Mouse (Mus musculus): Measurements from ENCODE around the gene Taf6l. TPM values are rescaled to one million over a fixed set of nuclear protein-coding genes. Genes with fewer than 3 reads are reported as not detected.

The Taf6l gene
- polyA plus RNA-seq, 1 experiment from 2014 or later = 30.5 TPM

GRCm38 (mm10) chr19:8756635-8757387 lies 29.4 kb downstream of the Taf6l start, which contains the start of gene Nxf1:
Nxf1 (plus strand) TSS chr19:8757073.
- peaks cover 20% of the 10 kb centered on the region for H3K4me1 ChIP-seq
- H3K4me2 ChIP-seq = peak within 1 kb of the TSS; percentile 66
- no peaks in the 10 kb centered on the region for H3K27me3 ChIP-seq
- peak within 1 kb of the TSS; percentile 87 for H3K27ac ChIP-seq
- WGBS = under 1% methylated on average over 74 of the region's 75 CpGs
- no peaks in the 10 kb centered on the region for H3K9me3 ChIP-seq
- ATAC-seq (ENCODE audit: borderline replicate concordance, extremely low read depth, low FRiP score, low TSS enrichment) = peak; percentile 95
- peak within 1 kb of the TSS; percentile 83 for H3K9ac ChIP-seq
- peaks cover 33% of the 10 kb centered on the region for H3K36me3 ChIP-seq
- H3K4me3 ChIP-seq = peak within 1 kb of the TSS; percentile 67

- peak overlapping the region; percentile 67 for H3K4me3 ChIP-seq
- no peak overlapping the region for H3K9ac ChIP-seq
- no peak for ATAC-seq (ENCODE audit: borderline replicate concordance, extremely low read depth, low FRiP score, low TSS enrichment)
- H3K9me3 ChIP-seq = no peaks in the 10 kb centered on the region
- H3K36me3 ChIP-seq = peaks cover 44% of the 10 kb centered on the region
- H3K27ac ChIP-seq = no peak overlapping the region
- 51% methylated on average over 3 of the region's 3 CpGs for WGBS
- H3K4me1 ChIP-seq = peaks cover 20% of the 10 kb centered on the region
- no peaks in the 10 kb centered on the region for H3K27me3 ChIP-seq
- peak overlapping the region; percentile 60 for H3K4me2 ChIP-seq
Observed at GRCm38 (mm10) chr19:8755652-8756051, 30.6 kb downstream of the Taf6l start.

GRCm38 (mm10) chr19:8747368-8747767 lies 38.8 kb downstream of the Taf6l start:
- 62% methylated on average over 2 of the region's 2 CpGs for WGBS
- H3K4me3 ChIP-seq = no peak overlapping the region
- H3K4me1 ChIP-seq = peaks cover 10% of the 10 kb centered on the region
- no peaks in the 10 kb centered on the region for H3K27me3 ChIP-seq
- no peak overlapping the region for H3K27ac ChIP-seq
- ATAC-seq (ENCODE audit: borderline replicate concordance, extremely low read depth, low FRiP score, low TSS enrichment) = no peak
- no peaks in the 10 kb centered on the region for H3K9me3 ChIP-seq
- H3K36me3 ChIP-seq = peaks cover 96% of the 10 kb centered on the region
- no peak overlapping the region for H3K4me2 ChIP-seq
- H3K9ac ChIP-seq = no peak overlapping the region

GRCm38 (mm10) chr19:8745382-8745781 lies 40.8 kb downstream of the Taf6l start:
- H3K27me3 ChIP-seq = no peaks in the 10 kb centered on the region
- no peak overlapping the region for H3K4me3 ChIP-seq
- H3K27ac ChIP-seq = no peak overlapping the region
- peaks cover 19% of the 10 kb centered on the region for H3K4me1 ChIP-seq
- no peak overlapping the region for H3K4me2 ChIP-seq
- H3K36me3 ChIP-seq = peaks cover 80% of the 10 kb centered on the region
- no peaks in the 10 kb centered on the region for H3K9me3 ChIP-seq
- WGBS = 94% methylated on average over 1 of the region's 1 CpGs
- H3K9ac ChIP-seq = no peak overlapping the region
- ATAC-seq (ENCODE audit: borderline replicate concordance, extremely low read depth, low FRiP score, low TSS enrichment) = no peak

- Histone ChIP-seq H3K4me2 (peak overlapping the region; percentile 84), H3K27ac (peak overlapping the region; percentile 98), H3K4me3 (peak overlapping the region; percentile 66), H3K36me3 (peaks cover 78% of the 10 kb centered on the region), H3K4me1 (peaks cover 21% of the 10 kb centered on the region), H3K9ac (peak overlapping the region; percentile 77), H3K9me3 (no peaks in the 10 kb centered on the region), H3K27me3 (no peaks in the 10 kb centered on the region)
- WGBS = 9% methylated on average over 14 of the region's 14 CpGs
- ATAC-seq (ENCODE audit: borderline replicate concordance, extremely low read depth, low FRiP score, low TSS enrichment) = no peak
Observed at GRCm38 (mm10) chr19:8742176-8742575, 44.0 kb downstream of the Taf6l start.

- no peaks in the 10 kb centered on the region for H3K27me3 ChIP-seq
Observed at GRCm38 (mm10) chr19:8741243-8741869, 44.9 kb downstream of the Taf6l start, which contains the start of gene Stx5a. Stx5a (plus strand) TSS chr19:8741413.

DNA sequence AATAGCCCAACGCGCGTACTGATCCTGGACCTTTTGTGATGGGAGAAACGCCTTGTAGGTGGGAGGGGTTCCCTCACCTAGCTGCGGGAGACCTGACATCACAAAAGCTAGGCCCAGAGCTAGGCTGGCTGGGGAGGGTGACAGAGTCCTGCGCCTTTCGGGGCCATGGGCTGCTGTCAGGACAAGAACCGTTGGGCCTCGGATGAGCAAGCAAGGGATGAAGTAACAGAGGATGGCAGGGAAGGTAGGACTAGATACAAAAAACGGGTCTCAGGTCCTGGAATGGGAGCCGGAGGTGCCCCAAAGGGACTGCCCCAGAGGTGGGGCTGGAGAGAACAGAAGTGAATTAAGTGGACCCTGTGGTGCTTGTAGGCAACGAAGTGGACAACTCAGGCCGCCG lies 45.6 kb downstream of the Taf6l start, which contains the start of gene 1700092M07Rik:
Gene 1700092M07Rik (plus strand): TSS at position 116 of the 400 bp plus-strand sequence.
- ATAC-seq (ENCODE audit: borderline replicate concordance, extremely low read depth, low FRiP score, low TSS enrichment) = no peak
- Histone ChIP-seq H3K9ac (peak within 1 kb of the TSS; percentile 77), H3K4me3 (peak within 1 kb of the TSS; percentile 66), H3K9me3 (no peaks in the 10 kb centered on the region), H3K4me2 (peak within 1 kb of the TSS; percentile 84), H3K27ac (peak within 1 kb of the TSS; percentile 98), H3K36me3 (peaks cover 62% of the 10 kb centered on the region), H3K4me1 (peaks cover 29% of the 10 kb centered on the region), H3K27me3 (no peaks in the 10 kb centered on the region)
- WGBS = 62% methylated on average over 14 of the region's 14 CpGs

More at GRCm38 (mm10) chr19:8741243-8741869, 44.9 kb downstream of the Taf6l start, which contains the start of gene Stx5a:
- peaks cover 70% of the 10 kb centered on the region for H3K36me3 ChIP-seq
- ATAC-seq (ENCODE audit: borderline replicate concordance, extremely low read depth, low FRiP score, low TSS enrichment) = peak; percentile 98
- H3K4me3 ChIP-seq = peak within 1 kb of the TSS; percentile 66
- no peaks in the 10 kb centered on the region for H3K9me3 ChIP-seq
- peaks cover 29% of the 10 kb centered on the region for H3K4me1 ChIP-seq
- H3K9ac ChIP-seq = peak within 1 kb of the TSS; percentile 77
- WGBS = under 1% methylated on average over 36 of the region's 36 CpGs
- H3K4me2 ChIP-seq = peak within 1 kb of the TSS; percentile 84
- peak within 1 kb of the TSS; percentile 98 for H3K27ac ChIP-seq

DNA sequence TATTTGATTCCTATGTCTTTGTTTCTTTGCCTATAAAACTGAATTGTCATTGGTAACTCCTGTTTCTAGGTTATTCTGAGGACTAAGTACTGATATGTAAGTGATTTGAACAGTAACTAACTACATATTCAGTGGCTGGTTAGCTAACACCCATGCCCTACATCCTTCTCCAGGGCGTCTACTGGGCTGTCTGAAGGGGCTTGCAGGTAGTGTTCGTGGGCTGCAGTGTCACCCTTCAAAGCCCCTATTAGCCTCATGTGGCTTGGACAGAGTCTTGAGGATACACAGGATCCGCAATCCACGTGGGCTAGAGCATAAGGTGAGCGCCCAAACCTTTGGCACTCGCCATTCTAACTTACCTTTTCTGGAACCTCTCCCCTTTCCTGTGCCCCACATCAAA lies 46.6 kb downstream of the Taf6l start:
- peaks cover 52% of the 10 kb centered on the region for H3K36me3 ChIP-seq
- no peaks in the 10 kb centered on the region for H3K9me3 ChIP-seq

GRCm38 (mm10) chr19:8738911-8739310 lies 47.3 kb downstream of the Taf6l start:
- H3K4me1 ChIP-seq = peaks cover 33% of the 10 kb centered on the region
- H3K4me3 ChIP-seq = no peak overlapping the region
- ATAC-seq (ENCODE audit: borderline replicate concordance, extremely low read depth, low FRiP score, low TSS enrichment) = no peak
- 84% methylated on average over 7 of the region's 7 CpGs for WGBS
- H3K4me2 ChIP-seq = no peak overlapping the region
- H3K27me3 ChIP-seq = no peaks in the 10 kb centered on the region
- no peaks in the 10 kb centered on the region for H3K9me3 ChIP-seq
- no peak overlapping the region for H3K27ac ChIP-seq
- no peak overlapping the region for H3K9ac ChIP-seq
- H3K36me3 ChIP-seq = peaks cover 45% of the 10 kb centered on the region

More for the DNA sequence above, 46.6 kb downstream of the Taf6l start:
- H3K27ac ChIP-seq = no peak overlapping the region
- no peak overlapping the region for H3K9ac ChIP-seq
- no peak overlapping the region for H3K4me2 ChIP-seq
- no peaks in the 10 kb centered on the region for H3K27me3 ChIP-seq
- WGBS = 89% methylated on average over 6 of the region's 6 CpGs
- ATAC-seq (ENCODE audit: borderline replicate concordance, extremely low read depth, low FRiP score, low TSS enrichment) = no peak
- no peak overlapping the region for H3K4me3 ChIP-seq
- peaks cover 33% of the 10 kb centered on the region for H3K4me1 ChIP-seq

DNA sequence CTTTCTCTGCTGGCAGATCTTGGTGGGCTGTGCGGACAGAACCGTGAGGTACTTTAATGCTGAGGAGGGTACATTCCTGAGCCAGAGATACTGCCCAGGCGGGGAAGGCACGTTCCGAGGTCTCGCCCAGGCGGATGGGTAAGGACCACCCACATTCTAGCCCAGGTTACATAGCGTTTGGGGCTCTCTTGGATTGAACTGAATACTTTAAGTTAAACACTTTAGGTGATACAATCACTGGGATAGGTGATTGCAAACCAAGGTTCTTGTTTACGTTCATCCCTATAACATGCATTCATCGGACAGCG lies 50.1 kb downstream of the Taf6l start:
- H3K27ac ChIP-seq = peak overlapping the region; percentile 48
- H3K4me3 ChIP-seq = peak overlapping the region; percentile 97
- no peaks in the 10 kb centered on the region for H3K27me3 ChIP-seq
- H3K9ac ChIP-seq = peak overlapping the region; percentile 82
- peaks cover 32% of the 10 kb centered on the region for H3K36me3 ChIP-seq
- ATAC-seq (ENCODE audit: borderline replicate concordance, extremely low read depth, low FRiP score, low TSS enrichment) = peak; percentile 43; the same call in 1 of the 2 replicates
- H3K4me2 ChIP-seq = peak overlapping the region; percentile 90
- H3K9me3 ChIP-seq = no peaks in the 10 kb centered on the region
- peaks cover 21% of the 10 kb centered on the region for H3K4me1 ChIP-seq
- 2% methylated on average over 11 of the region's 11 CpGs for WGBS

DNA sequence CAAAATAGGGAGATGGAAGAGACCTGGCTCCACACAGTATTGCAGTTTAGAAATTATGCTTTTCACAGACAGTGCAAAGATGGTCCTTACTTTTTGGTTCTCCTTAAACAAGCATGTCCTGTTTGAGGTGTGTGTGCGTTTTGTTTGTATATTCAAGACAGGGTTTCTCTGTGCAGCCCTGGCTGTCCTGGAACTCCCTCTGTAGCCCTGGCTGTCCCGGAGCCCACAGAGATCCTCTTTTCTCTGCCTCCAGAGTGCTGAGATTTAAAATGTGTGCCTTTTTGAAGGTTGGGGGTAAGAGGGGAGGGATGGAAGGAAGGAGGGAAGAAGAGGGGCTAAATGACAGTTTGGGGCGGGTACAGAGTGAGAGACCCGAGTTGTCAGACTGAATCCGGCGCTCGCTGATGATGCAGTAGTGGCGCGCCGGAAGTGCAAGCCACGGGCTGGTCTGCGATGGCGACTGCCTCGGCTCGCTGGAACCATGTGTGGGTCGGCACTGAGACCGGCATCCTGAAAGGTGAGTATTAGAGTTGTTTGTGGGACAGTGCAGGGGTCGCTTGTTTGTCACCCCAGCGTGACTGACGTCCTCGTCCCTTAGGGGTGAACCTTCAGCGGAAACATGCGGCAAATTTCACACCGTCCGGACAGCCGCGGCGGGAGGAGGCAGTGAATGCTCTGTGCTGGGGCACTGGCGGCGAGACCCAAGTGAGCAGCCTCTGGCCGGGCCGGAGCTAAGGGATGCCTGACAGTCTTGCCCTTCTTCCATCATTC lies 50.6 kb downstream of the Taf6l start, which contains the start of gene Wdr74:
Gene Wdr74 (plus strand): TSS at position 439 of the 771 bp plus-strand sequence.
- peaks cover 31% of the 10 kb centered on the region for H3K36me3 ChIP-seq
- peak within 1 kb of the TSS; percentile 48 for H3K27ac ChIP-seq
- H3K4me1 ChIP-seq = peaks cover 16% of the 10 kb centered on the region
- peak within 1 kb of the TSS; percentile 97 for H3K4me3 ChIP-seq
- peak within 1 kb of the TSS; percentile 82 for H3K9ac ChIP-seq
- peak within 1 kb of the TSS; percentile 90 for H3K4me2 ChIP-seq
- no peaks in the 10 kb centered on the region for H3K9me3 ChIP-seq
- H3K27me3 ChIP-seq = no peaks in the 10 kb centered on the region
- peak; percentile 89 for ATAC-seq (ENCODE audit: borderline replicate concordance, extremely low read depth, low FRiP score, low TSS enrichment)
- under 1% methylated on average over 32 of the region's 32 CpGs for WGBS

Data from lung, embryonic 15.5 days (tissue).